Mouse (Mus musculus): ENCODE results near the gene Coq10b.
A peak's percentile ranks its signal among the peaks of the same experiment; 100 is the strongest.
"Not testable (repeated sequence)": the region's sequence is repeated elsewhere in the genome, so short reads cannot be mapped to it uniquely, and the experiment has no call there.

Gene Coq10b

GRCm38 (mm10) chr1:55052355-55052953, at the start of gene Coq10b:
Gene Coq10b (plus strand): TSS chr1:55052770.
- DNase-seq (ENCODE audit: low spot score in 2 of 2) = peak; percentile 98 to 99

DNA sequence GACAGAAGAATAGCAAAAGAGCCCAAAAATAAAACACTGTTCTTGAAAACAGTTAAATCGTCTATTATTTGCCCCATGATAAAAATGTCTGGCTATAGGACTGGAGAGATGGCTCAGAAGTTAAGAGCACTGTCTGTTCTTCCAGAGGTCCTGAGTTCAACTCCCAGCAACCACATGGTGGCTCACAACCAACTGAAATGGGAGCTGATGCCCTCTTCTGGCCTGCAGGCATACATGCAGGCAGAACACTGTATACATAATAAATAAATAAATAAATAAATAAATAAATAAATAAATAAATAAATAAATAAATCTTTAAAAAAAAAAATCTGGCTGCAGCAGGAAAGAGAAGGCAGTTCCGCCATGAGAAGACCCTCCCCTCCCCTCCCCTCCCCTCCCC, 44.3 kb upstream of the Coq10b start:
- not testable (repeated sequence) for DNase-seq (ENCODE audit: low spot score in 2 of 2)

DNA sequence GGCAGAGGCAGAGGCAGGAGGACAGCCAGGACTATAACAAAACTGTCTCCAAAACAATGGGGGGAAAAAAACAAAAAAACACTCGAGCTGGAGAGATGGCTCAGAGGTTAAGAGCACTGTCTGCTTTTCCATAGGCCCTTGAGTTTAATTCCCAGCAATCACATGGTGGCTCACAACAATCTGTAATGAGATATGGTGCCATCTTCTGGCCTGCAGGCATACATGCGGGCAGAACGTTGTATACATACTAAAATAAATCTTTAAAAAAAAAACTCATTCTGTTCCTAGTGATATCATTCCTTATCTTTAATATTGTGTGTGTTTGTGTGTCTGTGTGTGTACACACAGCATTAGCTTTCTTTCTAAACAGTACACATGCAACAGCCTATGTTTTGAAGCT, 40.1 kb upstream of the Coq10b start:
- no peak for DNase-seq (ENCODE audit: low spot score in 2 of 2)

- no peak for DNase-seq (ENCODE audit: low spot score in 2 of 2)
These were observed 30.7 kb upstream of the Coq10b start for GRCm38 (mm10) chr1:55021907-55022306.

DNA sequence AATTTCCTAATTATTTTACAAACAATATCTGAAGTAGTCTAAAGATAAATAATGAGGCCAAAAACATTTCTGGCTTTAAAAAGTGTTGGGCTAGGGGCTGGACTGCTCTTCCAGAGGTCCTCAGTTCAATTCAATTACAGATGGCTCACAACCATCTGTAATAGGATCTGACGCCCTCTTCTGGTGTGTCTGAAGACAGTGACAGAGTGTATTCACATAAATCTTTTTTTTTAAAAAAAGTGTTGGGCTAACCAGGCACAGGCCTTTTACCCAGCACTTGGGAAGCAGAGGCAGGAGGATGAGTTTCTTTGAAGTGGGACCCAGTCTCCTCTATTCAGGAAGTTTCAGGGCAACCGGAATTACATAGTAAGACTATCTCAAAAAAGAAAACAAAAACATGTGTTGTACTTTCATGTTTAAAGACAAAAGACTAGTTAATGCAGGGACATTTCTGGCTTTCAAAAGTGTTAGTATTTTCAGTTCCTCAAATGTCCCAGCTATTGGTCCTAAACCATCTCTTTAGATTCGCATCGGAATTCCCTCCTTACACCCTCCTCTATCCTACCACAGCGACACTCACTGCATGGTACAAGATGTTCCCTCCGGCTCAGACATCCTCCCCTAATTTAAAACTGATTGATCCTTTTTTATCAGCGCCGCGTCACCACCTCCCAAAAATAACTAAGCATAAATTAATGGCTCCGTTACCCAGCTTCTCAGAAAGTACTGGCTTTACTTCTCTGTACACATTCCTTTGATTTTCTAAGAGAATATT, 26.7 kb upstream of the Coq10b start:
- no peak for DNase-seq (ENCODE audit: low spot score in 2 of 2)

GRCm38 (mm10) chr1:55026444-55027252, 25.9 kb upstream of the Coq10b start:
- no peak for DNase-seq (ENCODE audit: low spot score in 2 of 2)

DNA sequence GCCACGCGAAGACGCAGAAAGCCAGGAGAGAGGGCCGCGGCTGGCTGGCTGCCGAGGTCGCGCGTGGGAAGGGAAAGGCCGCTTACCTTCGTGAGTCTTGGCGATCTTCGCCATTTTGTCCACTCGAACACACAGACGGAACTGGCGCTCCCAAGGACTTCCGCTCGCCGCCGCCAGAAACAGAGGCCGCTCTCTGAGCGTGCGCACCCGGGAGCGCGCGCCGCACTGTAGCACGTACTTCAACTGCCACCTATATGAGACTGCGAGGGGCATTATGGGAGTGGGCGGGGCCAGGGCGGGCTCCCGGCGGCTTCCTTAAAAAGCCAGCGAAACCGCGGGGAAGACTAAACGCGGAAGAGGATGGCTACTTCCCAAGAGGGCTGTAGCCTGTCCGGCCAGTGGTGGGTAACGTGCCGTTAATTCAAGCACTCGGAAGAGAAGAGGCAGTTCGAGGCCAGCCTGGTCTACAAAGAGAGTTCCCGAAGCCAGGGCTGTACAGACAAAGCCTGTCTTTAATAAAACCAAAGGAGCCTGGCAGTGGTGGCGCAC, 25.2 kb upstream of the Coq10b start, which contains the start of gene Sf3b1:
Sf3b1 (minus strand) TSS at position 229 of the 549 bp plus-strand sequence.
- DNase-seq (ENCODE audit: low spot score in 2 of 2) = peak; percentile 94 to 95

DNA sequence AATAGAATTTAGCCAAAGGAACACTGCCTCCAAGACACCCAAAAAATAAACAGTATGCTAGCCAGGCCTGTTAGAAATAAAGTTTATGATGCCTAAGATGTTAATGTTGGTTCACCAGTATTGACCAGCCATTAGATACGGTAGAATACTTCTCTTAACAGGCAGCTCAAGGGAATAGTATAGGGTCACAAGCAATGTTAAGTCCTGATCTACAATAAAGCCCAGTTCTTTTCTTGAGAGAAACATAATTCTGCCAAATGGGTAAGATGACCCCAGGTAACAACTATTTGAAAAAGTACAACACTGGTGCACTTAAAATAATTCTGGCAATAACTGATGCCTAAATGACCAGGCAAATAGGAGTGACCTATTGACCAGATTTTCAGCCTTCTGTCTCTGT, 24.6 kb upstream of the Coq10b start:
- no peak for DNase-seq (ENCODE audit: low spot score in 2 of 2)

- no peak for DNase-seq (ENCODE audit: low spot score in 2 of 2)
These were observed 23.9 kb upstream of the Coq10b start for GRCm38 (mm10) chr1:55028512-55029249.

DNA sequence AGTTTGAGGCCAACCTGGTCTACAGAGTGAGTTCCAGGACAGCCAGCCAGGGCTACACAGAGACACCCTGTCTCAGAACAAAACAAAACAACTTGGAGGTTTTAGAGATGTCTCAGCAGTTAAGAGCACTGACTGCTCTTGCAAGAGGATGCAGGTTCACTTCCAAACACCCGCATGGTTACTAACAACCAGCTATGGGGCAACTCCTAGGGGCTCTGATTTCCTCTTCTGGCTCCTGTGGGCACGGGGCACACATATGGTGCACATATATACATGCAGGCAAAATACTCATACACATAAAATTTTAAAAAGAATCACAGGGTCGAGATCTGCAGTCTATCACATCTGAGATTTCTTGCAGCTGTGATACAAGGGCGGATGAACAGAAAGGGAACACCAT, 23.1 kb upstream of the Coq10b start:
- no peak for DNase-seq (ENCODE audit: low spot score in 2 of 2)

GRCm38 (mm10) chr1:55031026-55031779, 21.4 kb upstream of the Coq10b start:
- DNase-seq (ENCODE audit: low spot score in 2 of 2) = no peak

DNA sequence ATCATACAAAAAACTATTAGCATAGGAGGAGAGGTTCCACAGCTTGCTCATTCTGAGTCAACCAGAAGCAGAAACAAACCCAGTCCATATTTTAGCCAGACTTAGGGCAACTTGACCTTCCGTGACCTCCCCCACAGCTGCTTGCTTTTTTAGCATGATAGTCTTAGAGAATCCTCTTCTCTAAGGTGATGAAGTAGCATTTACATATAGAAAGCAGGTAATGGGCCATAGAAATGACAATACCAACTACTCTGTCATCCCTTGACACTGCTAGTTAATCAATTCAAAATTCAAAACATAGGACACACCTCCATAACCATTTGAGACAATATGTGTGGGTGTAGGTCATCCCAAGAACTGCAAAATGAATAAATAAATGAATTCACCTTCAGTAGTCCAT, 12.6 kb upstream of the Coq10b start:
- no peak for DNase-seq (ENCODE audit: low spot score in 2 of 2)

GRCm38 (mm10) chr1:55041691-55042090, 10.9 kb upstream of the Coq10b start:
- DNase-seq (ENCODE audit: low spot score in 2 of 2) = no peak

- DNase-seq (ENCODE audit: low spot score in 2 of 2) = no peak
These were observed 10.3 kb upstream of the Coq10b start for GRCm38 (mm10) chr1:55042246-55042645.

DNA sequence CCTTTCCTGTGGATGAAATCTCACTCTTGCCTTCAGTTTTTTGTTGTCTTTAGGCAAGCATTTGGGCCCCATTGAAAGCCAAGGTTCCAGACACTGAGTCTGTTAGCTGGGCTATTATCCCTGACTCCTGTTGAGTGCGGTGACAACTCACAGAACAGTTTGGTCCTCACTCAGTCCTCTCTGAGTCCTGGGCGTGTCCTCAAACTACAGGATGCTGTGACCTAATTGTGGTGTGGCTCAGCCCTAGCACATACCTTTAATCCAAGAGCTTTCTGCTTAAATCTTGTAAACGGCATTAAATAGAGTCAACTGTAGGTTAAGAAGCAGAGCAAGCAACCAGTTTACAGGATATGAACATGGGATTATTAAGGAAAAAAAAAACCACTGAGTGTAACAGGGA, 9.4 kb upstream of the Coq10b start:
- no peak for DNase-seq (ENCODE audit: low spot score in 2 of 2)

DNA sequence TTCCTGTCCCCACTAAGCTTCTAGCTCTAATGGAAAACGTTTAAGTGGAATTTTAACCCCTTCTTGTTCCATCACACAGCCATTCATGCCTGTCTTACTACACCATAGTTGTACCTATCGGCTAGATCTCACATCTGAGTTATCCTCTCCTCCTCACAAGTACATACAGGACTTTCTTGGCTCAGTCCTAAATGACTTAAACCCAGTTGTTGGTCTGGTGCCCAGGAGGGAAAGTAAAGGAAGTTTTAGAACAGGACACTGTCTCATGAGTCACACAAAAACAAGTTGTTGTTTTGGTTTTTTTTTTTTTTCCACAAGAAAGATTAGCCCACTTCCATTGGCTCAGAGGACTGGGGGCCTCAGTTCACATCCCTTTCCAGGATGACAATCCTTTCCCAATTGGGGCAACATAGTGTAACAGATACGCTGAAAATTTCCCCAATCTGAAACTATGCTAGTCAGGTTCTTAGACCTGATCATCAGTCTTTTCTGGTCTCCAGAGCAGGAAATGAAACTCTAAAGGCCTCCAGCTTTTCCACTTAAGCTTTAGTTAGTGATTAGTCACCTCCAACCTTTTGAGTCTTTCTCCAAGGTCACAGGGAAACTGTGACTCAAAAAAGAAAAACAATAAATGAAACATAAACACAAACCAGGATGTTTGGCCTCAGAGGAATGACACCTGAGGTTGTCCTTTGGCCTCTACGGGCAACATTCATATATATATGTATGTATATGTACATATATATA, 3.6 kb upstream of the Coq10b start:
- no peak for DNase-seq (ENCODE audit: low spot score in 2 of 2)

GRCm38 (mm10) chr1:55051671-55052070, 899 bp upstream of the Coq10b start:
- no peak for DNase-seq (ENCODE audit: low spot score in 2 of 2)

- DNase-seq (ENCODE audit: low spot score in 2 of 2) = peak; percentile 81 to 85
These were observed 435 bp downstream of the Coq10b start for GRCm38 (mm10) chr1:55053005-55053404.

DNA sequence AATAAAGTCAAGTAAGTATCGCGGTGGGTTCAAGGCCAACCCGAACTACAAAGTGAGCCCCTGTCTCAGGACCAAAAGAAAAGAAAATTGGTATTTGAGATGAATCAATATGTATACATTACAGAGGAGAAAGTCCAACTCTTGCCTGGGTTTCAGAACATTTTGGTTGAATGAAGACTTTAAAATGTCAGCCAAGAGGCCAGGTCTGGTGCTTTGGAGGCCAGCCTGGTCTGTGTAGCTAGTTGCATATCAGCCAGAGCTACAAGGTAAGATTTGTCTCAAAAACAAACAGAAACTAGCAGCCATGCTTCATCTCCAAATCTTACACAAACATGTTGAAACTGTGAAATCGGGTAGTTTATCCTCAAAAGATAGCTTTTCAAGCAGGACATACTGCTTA, 1.0 kb downstream of the Coq10b start:
- DNase-seq (ENCODE audit: low spot score in 2 of 2) = no peak
